Mouse (Mus musculus) ES-Bruce4 (cell line): ENCODE results near the gene Haghl.

Experiments
- CTCF ChIP-seq: IDR thresholded peaks from one replicate; pipeline ENCODE4 v1.8.1; 2011; ENCODE audit warnings: low read depth, low read length
- POLR2A ChIP-seq: IDR thresholded peaks from one replicate; pipeline ENCODE4 v1.8.1; 2011; ENCODE audit warnings: low read length; ENCODE audit not compliant: insufficient read depth

DNA sequence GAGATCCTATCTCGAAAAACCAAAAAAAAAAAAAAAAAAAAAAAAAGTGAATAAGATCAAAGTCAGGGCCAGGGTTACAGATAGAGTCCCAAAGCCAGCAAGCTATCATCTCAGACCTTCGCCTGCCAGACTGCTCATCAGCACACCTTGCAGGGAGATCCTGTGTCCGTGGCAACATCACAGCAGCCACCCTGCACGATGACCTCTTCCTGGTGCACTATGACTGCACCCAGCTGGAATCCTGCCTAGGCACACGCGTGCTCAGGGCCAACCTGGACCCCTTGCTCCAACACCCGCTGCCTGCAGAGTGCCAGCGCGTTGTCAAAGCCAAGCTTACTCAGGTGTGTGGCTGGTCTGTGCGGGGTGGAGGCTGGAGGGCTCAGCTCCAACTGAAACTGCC lies 41.2 kb downstream of the Haghl start:
- no peak for TF ChIP-seq POLR2A
- no peak for TF ChIP-seq CTCF
